Mouse (Mus musculus): Measurements from ENCODE around the gene Cs. TPM values are rescaled to one million over a fixed set of nuclear protein-coding genes. Genes with fewer than 3 reads are reported as not detected.

Gene Cs
- total and polyA plus RNA-seq, 3 experiments: 133 to 256 (median 161) TPM

DNA sequence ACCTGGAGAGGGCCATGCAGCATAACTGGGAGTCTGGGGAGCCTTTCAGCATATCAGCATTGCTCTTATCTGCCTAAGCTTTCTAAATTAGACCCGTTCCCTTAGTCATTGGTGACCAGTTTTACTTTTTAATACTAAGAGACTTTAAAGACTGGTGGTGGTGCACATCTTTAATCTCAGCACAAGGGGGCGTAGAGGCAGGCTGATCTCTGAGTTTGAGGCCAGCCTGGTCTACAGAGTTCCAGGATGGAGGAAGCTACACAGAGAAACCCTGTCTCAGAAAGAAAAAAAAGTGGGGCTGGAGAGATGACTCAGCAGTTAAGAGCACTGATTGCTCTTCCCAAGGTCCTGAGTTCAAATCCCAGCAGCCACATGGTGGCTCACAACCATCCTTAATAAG, 2.7 kb downstream of the Cs start:
- H3K36me3 ChIP-seq (ENCODE audit: control insufficient read depth in 1 of 2, insufficient read depth in 2 of 2, low read length in 2 of 2): peaks cover 8 to 66% of the 10 kb centered on the region in 2 experiments
- H3K9me3 ChIP-seq (replicated peaks; ENCODE audit: insufficient read depth, low read length): no peaks in the 10 kb centered on the region
- H3K4me3 ChIP-seq (ENCODE audit: control insufficient read depth in 1 of 2, insufficient read depth in 1 of 2, low read depth in 2 of 2, low read length in 2 of 2): no peak overlapping the region
- TF ChIP-seq TBP (IDR thresholded peaks at IDR 0.05; ENCODE audit: low read depth, low read length) (no peak), NELFE (IDR thresholded peaks at IDR 0.05; ENCODE audit: low read depth, low read length) (no peak), JUND (IDR thresholded peaks at IDR 0.05; ENCODE audit: low read depth, low read length) (no peak), MEF2A (IDR thresholded peaks at IDR 0.05; ENCODE audit: extremely low read depth, insufficient replicate concordance, low read depth, low read length, poor library complexity, severe bottlenecking) (no peak), GATA1 (IDR thresholded peaks at IDR 0.05; ENCODE audit: low read depth, low read length) (peak; percentile 61; the same call in 1 of the 2 replicates), NRF1 (IDR thresholded peaks at IDR 0.05; ENCODE audit: insufficient read depth, low read depth, low read length, poor library complexity, severe bottlenecking) (no peak), SIN3A (IDR thresholded peaks at IDR 0.05; ENCODE audit: low read length) (0 out of 2 replicates have a peak, but pooled peaks have one; percentile 55), SMC3 (IDR thresholded peaks at IDR 0.05; ENCODE audit: low read depth, low read length) (peak; percentile 44), EP300 (IDR thresholded peaks at IDR 0.05; ENCODE audit: low read depth in 1 of 2, low read length in 2 of 2) (peak; percentile 6 to 23; a peak in 1 of 4 replicates), MXI1 (IDR thresholded peaks at IDR 0.05; ENCODE audit: low read depth, low read length) (no peak), CHD2 (IDR thresholded peaks at IDR 0.05; ENCODE audit: low read length) (no peak), MYC (IDR thresholded peaks at IDR 0.05; ENCODE audit: low read depth, low read length) (no peak), CHD1 (IDR thresholded peaks at IDR 0.05; ENCODE audit: low read depth, low read length) (no peak), CTCF (IDR thresholded peaks at IDR 0.05 in 2 of 3, conservative IDR thresholded peaks at IDR 0.05 in 1 of 3; ENCODE audit: control insufficient read depth in 1 of 3, insufficient read depth in 1 of 3, low read depth in 2 of 3, low read length in 3 of 3, poor library complexity in 1 of 3, severe bottlenecking in 1 of 3) (peak; percentile 41 to 60 (median 44)), ZNF384 (IDR thresholded peaks at IDR 0.05; ENCODE audit: low read depth, low read length) (peak; percentile 66; the same call in 1 of the 2 replicates), KAT2A (conservative IDR thresholded peaks at IDR 0.05; ENCODE audit: low read depth, low read length) (no peak)
- no peak overlapping the region for H3K9ac ChIP-seq (ENCODE audit: control insufficient read depth, low read depth, low read length, poor library complexity, severe bottlenecking)
- H3K27me3 ChIP-seq (ENCODE audit: control insufficient read depth in 1 of 2, insufficient read depth in 2 of 2, low read length in 2 of 2): no peaks in the 10 kb centered on the region
- peaks cover 34 to 43% of the 10 kb centered on the region in 2 experiments for H3K4me1 ChIP-seq (ENCODE audit: control insufficient read depth in 1 of 2, insufficient read depth in 2 of 2, low read length in 2 of 2)
- peak; percentile 79 for DNase-seq (ENCODE audit: low read depth, low spot score)
- peak overlapping the region; percentile 55 for H3K27ac ChIP-seq (ENCODE audit: control insufficient read depth, low read depth, low read length)
- peaks cover 60% of the 10 kb centered on the region for H3K79me2 ChIP-seq (ENCODE audit: control insufficient read depth, insufficient read depth, low read length, poor library complexity)

DNA sequence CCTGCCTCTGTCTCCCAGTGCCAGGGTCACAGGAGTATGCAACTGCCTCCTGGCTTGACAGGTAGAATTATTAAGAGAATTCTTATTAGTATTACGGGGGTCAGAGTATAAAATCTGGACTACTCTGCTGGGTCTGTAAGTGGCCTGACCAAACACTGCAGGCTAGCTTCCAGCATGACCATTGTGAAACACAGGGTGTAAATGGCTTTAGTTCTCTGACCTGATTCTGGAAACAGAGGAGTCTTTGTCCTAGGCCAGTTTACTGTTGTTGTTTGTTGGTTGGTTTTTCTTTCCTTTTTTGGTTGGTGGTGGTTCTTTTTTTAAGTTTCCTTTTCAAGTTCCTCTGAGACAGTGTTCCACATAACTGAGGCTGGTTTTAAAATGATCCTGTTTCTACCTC, 5.9 kb downstream of the Cs start:
- Histone ChIP-seq H3K27me3 (ENCODE audit: control insufficient read depth in 1 of 2, insufficient read depth in 2 of 2, low read length in 2 of 2) (no peaks in the 10 kb centered on the region), H3K9me3 (replicated peaks; ENCODE audit: insufficient read depth, low read length) (no peaks in the 10 kb centered on the region), H3K4me3 (ENCODE audit: control insufficient read depth in 1 of 2, insufficient read depth in 1 of 2, low read depth in 2 of 2, low read length in 2 of 2) (no peak overlapping the region), H3K36me3 (ENCODE audit: control insufficient read depth in 1 of 2, insufficient read depth in 2 of 2, low read length in 2 of 2) (peaks cover 21 to 66% of the 10 kb centered on the region in 2 experiments), H3K4me1 (ENCODE audit: control insufficient read depth in 1 of 2, insufficient read depth in 2 of 2, low read length in 2 of 2) (peaks cover 32 to 44% of the 10 kb centered on the region in 2 experiments), H3K27ac (ENCODE audit: control insufficient read depth, low read depth, low read length) (peak overlapping the region; percentile 50), H3K79me2 (ENCODE audit: control insufficient read depth, insufficient read depth, low read length, poor library complexity) (peaks cover 75% of the 10 kb centered on the region), H3K9ac (ENCODE audit: control insufficient read depth, low read depth, low read length, poor library complexity, severe bottlenecking) (peak overlapping the region; percentile 6; the same call in 1 of the 2 replicates)
- TF ChIP-seq JUND (IDR thresholded peaks at IDR 0.05; ENCODE audit: low read depth, low read length) (no peak), UBTF (IDR thresholded peaks at IDR 0.05; ENCODE audit: borderline replicate concordance, insufficient read depth, low read depth, low read length) (no peak), ZMIZ1 (IDR thresholded peaks at IDR 0.05; ENCODE audit: low read depth, low read length) (no peak), ZNF384 (IDR thresholded peaks at IDR 0.05; ENCODE audit: low read depth, low read length) (no peak), CTCF (IDR thresholded peaks at IDR 0.05 in 2 of 3, conservative IDR thresholded peaks at IDR 0.05 in 1 of 3; ENCODE audit: control insufficient read depth in 1 of 3, insufficient read depth in 1 of 3, low read depth in 2 of 3, low read length in 3 of 3, poor library complexity in 1 of 3, severe bottlenecking in 1 of 3) (no peak), RAD21 (IDR thresholded peaks at IDR 0.05; ENCODE audit: low read depth, low read length) (no peak), RCOR1 (IDR thresholded peaks at IDR 0.05; ENCODE audit: low read depth, low read length) (no peak), POLR2A (IDR thresholded peaks at IDR 0.05; ENCODE audit: control insufficient read depth in 1 of 2, insufficient read depth in 1 of 2, low read depth in 1 of 2, low read length in 2 of 2, poor library complexity in 1 of 2) (no peak), HCFC1 (IDR thresholded peaks at IDR 0.05; ENCODE audit: low read depth, low read length) (no peak), MEF2A (IDR thresholded peaks at IDR 0.05; ENCODE audit: extremely low read depth, insufficient replicate concordance, low read depth, low read length, poor library complexity, severe bottlenecking) (no peak), BHLHE40 (IDR thresholded peaks at IDR 0.05; ENCODE audit: borderline replicate concordance, low read depth, low read length) (no peak)
- no peak for DNase-seq (ENCODE audit: low read depth, low spot score)
